Mouse (Mus musculus): ENCODE data around the gene Podxl2. TPM values are rescaled to one million over a fixed set of nuclear protein-coding genes. Genes with fewer than 3 reads are reported as not detected.

Gene Podxl2
- 1.1 and 1.3 TPM in 2 replicates for polyA plus RNA-seq (2015; fragmentation: Nextera tagmentation; extraction: Ambion mirVana)

GRCm38 (mm10) chr6:88874868-88875508 lies at the start of gene Podxl2:
Podxl2 (minus strand) TSS chr6:88875044.
- Histone ChIP-seq H3K9me3 (ENCODE audit: low read length) (no peaks in the 10 kb centered on the region), H3K27ac (ENCODE audit: low read depth) (no peak within 1 kb of the TSS), H3K27me3 (ENCODE audit: insufficient read depth, low read length) (peaks cover 41% of the 10 kb centered on the region), H3K4me2 (ENCODE audit: low read depth, low read length) (peak within 1 kb of the TSS; percentile 86), H3K9ac (replicated peaks) (no peak within 1 kb of the TSS), H3K36me3 (replicated peaks; ENCODE audit: insufficient read depth, low read length) (no peaks in the 10 kb centered on the region), H3K4me1 (ENCODE audit: insufficient read depth) (peaks cover 11% of the 10 kb centered on the region; the same call in 1 of the 2 replicates), H3K4me3 (ENCODE audit: low read depth, low read length) (peak within 1 kb of the TSS; percentile 49)
- TF ChIP-seq EP300 (IDR thresholded peaks at IDR 0.05; ENCODE audit: low read depth) (no peak), CTCF (IDR thresholded peaks at IDR 0.05; ENCODE audit: low read depth) (no peak)
- ATAC-seq (peak; percentile 68), DNase-seq (peak; percentile 58)
- 12% methylated on average over 43 of the region's 63 CpGs for WGBS (ENCODE audit: insufficient replicate concordance)

GRCm38 (mm10) chr6:88918802-88919201 lies 44.0 kb upstream of the Podxl2 start:
- TF ChIP-seq CTCF (IDR thresholded peaks at IDR 0.05; ENCODE audit: low read depth) (no peak), EP300 (IDR thresholded peaks at IDR 0.05; ENCODE audit: low read depth) (no peak)
- no peaks in the 10 kb centered on the region for H3K36me3 ChIP-seq (replicated peaks; ENCODE audit: insufficient read depth, low read length)
- H3K4me1 ChIP-seq (ENCODE audit: insufficient read depth): peaks cover 17% of the 10 kb centered on the region
- no peaks in the 10 kb centered on the region for H3K9me3 ChIP-seq (ENCODE audit: low read length)
- no peak overlapping the region for H3K27ac ChIP-seq (ENCODE audit: low read depth)
- no peak overlapping the region for H3K4me2 ChIP-seq (ENCODE audit: low read depth, low read length)
- no peak overlapping the region for H3K4me3 ChIP-seq (ENCODE audit: low read depth, low read length)
- H3K9ac ChIP-seq (replicated peaks): no peak overlapping the region
- DNase-seq (no peak), ATAC-seq (no peak)
- WGBS (ENCODE audit: insufficient replicate concordance): 85% methylated on average over 8 of the region's 8 CpGs
- no peaks in the 10 kb centered on the region for H3K27me3 ChIP-seq (ENCODE audit: insufficient read depth, low read length)

- Histone ChIP-seq H3K27me3 (ENCODE audit: insufficient read depth, low read length) (no peaks in the 10 kb centered on the region), H3K4me1 (ENCODE audit: insufficient read depth) (peaks cover 22% of the 10 kb centered on the region), H3K9ac (replicated peaks) (no peak overlapping the region), H3K4me3 (ENCODE audit: low read depth, low read length) (0 out of 2 replicates have a peak overlapping the region, but pooled peaks have one; percentile 3), H3K4me2 (ENCODE audit: low read depth, low read length) (peak overlapping the region; percentile 60), H3K9me3 (ENCODE audit: low read length) (no peaks in the 10 kb centered on the region), H3K36me3 (replicated peaks; ENCODE audit: insufficient read depth, low read length) (peaks cover 11% of the 10 kb centered on the region), H3K27ac (ENCODE audit: low read depth) (peak overlapping the region; percentile 89)
- ATAC-seq: peak; percentile 66
- no peak for TF ChIP-seq EP300 (IDR thresholded peaks at IDR 0.05; ENCODE audit: low read depth)
- TF ChIP-seq CTCF (IDR thresholded peaks at IDR 0.05; ENCODE audit: low read depth): peak; percentile 96
- peak; percentile 63 for DNase-seq
- WGBS (ENCODE audit: insufficient replicate concordance): 61% methylated on average over 1 of the region's 1 CpGs
Measured at GRCm38 (mm10) chr6:88916153-88916552, 41.3 kb upstream of the Podxl2 start.

- no peak for TF ChIP-seq CTCF (IDR thresholded peaks at IDR 0.05; ENCODE audit: low read depth)
- peak; percentile 100 for TF ChIP-seq EP300 (IDR thresholded peaks at IDR 0.05; ENCODE audit: low read depth)
- DNase-seq (peak; percentile 67), ATAC-seq (peak; percentile 97)
- Histone ChIP-seq H3K4me3 (ENCODE audit: low read depth, low read length) (no peak overlapping the region), H3K36me3 (replicated peaks; ENCODE audit: insufficient read depth, low read length) (peaks cover 17% of the 10 kb centered on the region), H3K9me3 (ENCODE audit: low read length) (no peaks in the 10 kb centered on the region), H3K9ac (replicated peaks) (no peak overlapping the region; the same call in 1 of the 2 replicates), H3K27ac (ENCODE audit: low read depth) (peak overlapping the region; percentile 89), H3K27me3 (ENCODE audit: insufficient read depth, low read length) (no peaks in the 10 kb centered on the region), H3K4me2 (ENCODE audit: low read depth, low read length) (peak overlapping the region; percentile 60), H3K4me1 (ENCODE audit: insufficient read depth) (peaks cover 22% of the 10 kb centered on the region)
- WGBS (ENCODE audit: insufficient replicate concordance): 50% methylated on average over 4 of the region's 4 CpGs
Measured at GRCm38 (mm10) chr6:88915510-88915909, 40.7 kb upstream of the Podxl2 start.

GRCm38 (mm10) chr6:88914799-88915198 lies 40.0 kb upstream of the Podxl2 start:
- DNase-seq: no peak
- Histone ChIP-seq H3K9ac (replicated peaks) (no peak overlapping the region), H3K9me3 (ENCODE audit: low read length) (no peaks in the 10 kb centered on the region), H3K27me3 (ENCODE audit: insufficient read depth, low read length) (no peaks in the 10 kb centered on the region), H3K4me1 (ENCODE audit: insufficient read depth) (peaks cover 22% of the 10 kb centered on the region), H3K4me2 (ENCODE audit: low read depth, low read length) (peak overlapping the region; percentile 60), H3K36me3 (replicated peaks; ENCODE audit: insufficient read depth, low read length) (peaks cover 25% of the 10 kb centered on the region), H3K27ac (ENCODE audit: low read depth) (peak overlapping the region; percentile 89), H3K4me3 (ENCODE audit: low read depth, low read length) (no peak overlapping the region)
- no peak for ATAC-seq
- WGBS (ENCODE audit: insufficient replicate concordance): 78% methylated on average over 5 of the region's 5 CpGs
- TF ChIP-seq EP300 (IDR thresholded peaks at IDR 0.05; ENCODE audit: low read depth): no peak
- no peak for TF ChIP-seq CTCF (IDR thresholded peaks at IDR 0.05; ENCODE audit: low read depth)

GRCm38 (mm10) chr6:88913440-88913839 lies 38.6 kb upstream of the Podxl2 start:
- Histone ChIP-seq H3K4me2 (ENCODE audit: low read depth, low read length) (no peak overlapping the region), H3K27me3 (ENCODE audit: insufficient read depth, low read length) (no peaks in the 10 kb centered on the region), H3K9ac (replicated peaks) (no peak overlapping the region), H3K27ac (ENCODE audit: low read depth) (no peak overlapping the region), H3K4me3 (ENCODE audit: low read depth, low read length) (no peak overlapping the region), H3K4me1 (ENCODE audit: insufficient read depth) (peaks cover 22% of the 10 kb centered on the region), H3K9me3 (ENCODE audit: low read length) (no peaks in the 10 kb centered on the region), H3K36me3 (replicated peaks; ENCODE audit: insufficient read depth, low read length) (peaks cover 33% of the 10 kb centered on the region)
- TF ChIP-seq CTCF (IDR thresholded peaks at IDR 0.05; ENCODE audit: low read depth) (no peak), EP300 (IDR thresholded peaks at IDR 0.05; ENCODE audit: low read depth) (no peak)
- DNase-seq (no peak), ATAC-seq (no peak)

All from liver, postnatal 0 days (tissue).